Mouse (Mus musculus): ENCODE measurements at regions not wholly inside any gene's neighbourhood (a gene's known extent, or its start where the extent isn't known, plus 50 kb on each side); places are given as distances from the start of the nearest gene placed in this dataset.

- no peak for DNase-seq (ENCODE audit: inconsistent age in 2 of 2, low spot score in 1 of 2)
These were observed 59.2 kb upstream of the Tmpo start for GRCm38 (mm10) chr10:91240320-91240719.

GRCm38 (mm10) chr10:91236844-91237243 is 55.7 kb upstream of the Tmpo start:
- DNase-seq (ENCODE audit: inconsistent age in 2 of 2, low spot score in 1 of 2), result peak; percentile 70 to 91

GRCm38 (mm10) chr10:91234709-91235108 is 53.6 kb upstream of the Tmpo start:
- no peak for DNase-seq (ENCODE audit: inconsistent age in 2 of 2, low spot score in 1 of 2)

All from adrenal gland, adult (tissue).